Mouse (Mus musculus): ENCODE results near the gene Tmem8. TPM values are rescaled to one million over a fixed set of nuclear protein-coding genes. Genes with fewer than 3 reads are reported as not detected.
A peak's percentile ranks its signal among the peaks of the same experiment; 100 is the strongest.
"Not testable (repeated sequence)": the region's sequence is repeated elsewhere in the genome, so short reads cannot be mapped to it uniquely, and the experiment has no call there.

Tmem8 gene
- polyA plus RNA-seq, 1 experiment from 2014 or later, result 2.7 TPM

DNA sequence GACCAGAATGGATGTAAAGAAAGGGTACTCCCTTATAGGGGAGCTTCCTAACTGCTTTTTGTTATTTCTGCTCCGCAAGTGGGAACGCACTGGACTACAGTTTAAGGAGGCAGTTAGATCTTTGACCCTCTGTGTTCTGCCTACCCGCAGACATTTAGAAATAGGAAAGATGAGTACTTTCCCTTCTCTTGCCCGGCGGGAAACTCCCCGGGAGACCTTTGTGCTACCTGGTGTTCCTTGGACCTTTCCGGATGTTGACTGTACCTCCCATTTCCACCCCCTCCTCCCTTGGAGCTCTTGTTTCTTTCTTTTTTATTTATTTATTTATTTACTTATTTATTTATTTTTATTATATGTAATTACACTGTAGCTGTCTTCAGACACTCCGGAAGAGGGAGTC, 962 bp downstream of the Tmem8 start:
- Histone ChIP-seq H3K4me3 (peak overlapping the region; percentile 56), H3K9ac (no peak overlapping the region), H3K4me2 (peak overlapping the region; percentile 98; the same call in 1 of the 2 replicates), H3K4me1 (peaks cover 13% of the 10 kb centered on the region), H3K27ac (no peak overlapping the region), H3K36me3 (no peaks in the 10 kb centered on the region), H3K27me3 (peaks cover 95% of the 10 kb centered on the region), H3K9me3 (no peaks in the 10 kb centered on the region)
- 14% methylated on average over 8 of the region's 8 CpGs for WGBS
- no peak for ATAC-seq (ENCODE audit: insufficient number of reproducible peaks, low FRiP score, low TSS enrichment, low read depth)

DNA sequence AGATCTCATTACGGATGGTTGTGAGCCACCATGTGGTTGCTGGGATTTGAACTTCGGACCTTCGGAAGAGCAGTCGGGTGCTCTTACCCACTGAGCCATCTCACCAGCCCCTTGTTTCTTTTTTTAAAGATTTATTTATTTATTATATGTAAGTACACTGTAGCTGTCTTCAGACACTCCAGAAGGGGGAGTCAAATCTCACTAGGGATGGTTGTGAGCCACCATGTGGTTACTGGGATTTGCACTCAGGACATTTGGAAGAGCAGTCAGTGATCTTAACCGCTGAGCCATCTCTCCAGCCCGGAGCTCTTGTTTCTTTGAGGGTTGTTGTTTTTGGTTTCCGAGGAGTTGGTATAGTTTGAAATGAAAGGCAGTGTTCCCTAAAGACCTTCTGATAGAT, 1.4 kb downstream of the Tmem8 start:
- peaks cover 95% of the 10 kb centered on the region for H3K27me3 ChIP-seq
- H3K36me3 ChIP-seq; H3K9ac ChIP-seq; H3K4me2 ChIP-seq; H3K9me3 ChIP-seq; H3K27ac ChIP-seq; ATAC-seq (ENCODE audit: insufficient number of reproducible peaks, low FRiP score, low TSS enrichment, low read depth); H3K4me3 ChIP-seq: not testable (repeated sequence)
- 68% methylated on average over 7 of the region's 7 CpGs for WGBS
- peaks cover 13% of the 10 kb centered on the region for H3K4me1 ChIP-seq

DNA sequence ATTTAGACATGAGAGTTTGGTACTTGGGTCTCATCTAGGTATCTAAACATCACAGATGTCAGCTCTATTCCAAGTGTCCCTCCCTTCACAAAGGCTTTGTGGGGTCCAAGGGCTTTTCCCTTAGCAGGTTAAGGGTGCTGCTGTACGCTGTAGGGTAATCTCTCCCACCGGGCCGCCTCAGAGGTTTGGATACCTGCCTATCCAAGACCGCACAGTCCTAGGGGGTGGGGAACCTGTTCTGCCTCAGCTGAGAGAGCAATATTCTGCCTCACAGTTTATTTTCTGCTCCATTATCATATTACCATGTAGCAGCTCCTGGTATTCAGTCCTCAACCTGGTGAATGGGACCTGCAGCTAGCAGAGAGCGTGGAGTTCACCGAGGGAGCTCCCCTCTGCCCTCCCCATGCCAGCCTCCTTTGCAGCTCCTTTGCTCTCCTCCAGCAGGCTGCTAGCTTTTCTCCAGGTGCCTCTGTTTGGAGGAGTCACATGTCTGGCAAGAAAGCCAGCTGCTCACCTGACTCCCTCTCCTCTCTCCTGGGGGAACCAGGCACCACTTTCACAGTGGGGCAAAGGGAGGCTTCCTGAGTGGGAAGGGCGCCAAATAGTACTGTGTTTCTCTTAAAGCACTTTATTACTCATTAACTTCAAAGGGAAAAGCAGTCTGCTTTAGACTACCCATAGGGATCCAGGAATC, 2.3 kb downstream of the Tmem8 start:
- Histone ChIP-seq H3K9me3 (no peaks in the 10 kb centered on the region), H3K4me1 (peaks cover 18% of the 10 kb centered on the region), H3K4me3 (no peak overlapping the region), H3K9ac (no peak overlapping the region), H3K36me3 (no peaks in the 10 kb centered on the region), H3K27ac (no peak overlapping the region), H3K4me2 (no peak overlapping the region), H3K27me3 (peaks cover 91% of the 10 kb centered on the region)
- ATAC-seq (ENCODE audit: insufficient number of reproducible peaks, low FRiP score, low TSS enrichment, low read depth), result no peak
- 77% methylated on average over 7 of the region's 7 CpGs for WGBS

DNA sequence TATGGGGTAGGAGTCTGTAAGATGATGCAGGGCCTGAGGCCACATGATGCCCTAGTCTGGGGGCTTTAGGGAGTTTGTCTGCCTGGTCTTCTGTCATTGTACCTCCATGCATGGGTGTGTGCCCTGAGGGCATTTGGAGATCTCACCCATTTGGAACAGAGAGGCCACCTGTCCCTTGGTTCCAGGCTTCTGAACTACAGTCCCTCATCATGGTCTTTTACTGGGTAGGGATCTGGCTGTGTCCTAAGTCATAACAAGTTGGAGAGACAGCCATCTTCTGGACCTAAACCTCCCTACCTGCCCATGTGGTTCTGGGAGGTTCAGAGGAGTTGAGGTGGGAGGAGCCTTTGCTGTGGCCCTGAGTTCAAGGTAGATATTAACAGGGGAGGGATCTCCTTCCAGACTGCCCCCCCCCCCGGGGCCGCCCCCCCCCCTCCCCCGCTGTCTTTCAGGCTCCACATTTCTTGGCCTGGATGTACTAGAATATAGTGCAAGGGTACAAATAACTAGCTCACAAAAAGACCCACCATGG, 2.9 kb downstream of the Tmem8 start:
- Histone ChIP-seq H3K27me3 (peaks cover 85% of the 10 kb centered on the region), H3K36me3 (no peaks in the 10 kb centered on the region), H3K4me1 (peaks cover 18% of the 10 kb centered on the region), H3K27ac (no peak overlapping the region), H3K4me2 (no peak overlapping the region), H3K9me3 (no peaks in the 10 kb centered on the region), H3K9ac (no peak overlapping the region), H3K4me3 (no peak overlapping the region)
- WGBS, result 78% methylated on average over 3 of the region's 3 CpGs
- no peak for ATAC-seq (ENCODE audit: insufficient number of reproducible peaks, low FRiP score, low TSS enrichment, low read depth)

DNA sequence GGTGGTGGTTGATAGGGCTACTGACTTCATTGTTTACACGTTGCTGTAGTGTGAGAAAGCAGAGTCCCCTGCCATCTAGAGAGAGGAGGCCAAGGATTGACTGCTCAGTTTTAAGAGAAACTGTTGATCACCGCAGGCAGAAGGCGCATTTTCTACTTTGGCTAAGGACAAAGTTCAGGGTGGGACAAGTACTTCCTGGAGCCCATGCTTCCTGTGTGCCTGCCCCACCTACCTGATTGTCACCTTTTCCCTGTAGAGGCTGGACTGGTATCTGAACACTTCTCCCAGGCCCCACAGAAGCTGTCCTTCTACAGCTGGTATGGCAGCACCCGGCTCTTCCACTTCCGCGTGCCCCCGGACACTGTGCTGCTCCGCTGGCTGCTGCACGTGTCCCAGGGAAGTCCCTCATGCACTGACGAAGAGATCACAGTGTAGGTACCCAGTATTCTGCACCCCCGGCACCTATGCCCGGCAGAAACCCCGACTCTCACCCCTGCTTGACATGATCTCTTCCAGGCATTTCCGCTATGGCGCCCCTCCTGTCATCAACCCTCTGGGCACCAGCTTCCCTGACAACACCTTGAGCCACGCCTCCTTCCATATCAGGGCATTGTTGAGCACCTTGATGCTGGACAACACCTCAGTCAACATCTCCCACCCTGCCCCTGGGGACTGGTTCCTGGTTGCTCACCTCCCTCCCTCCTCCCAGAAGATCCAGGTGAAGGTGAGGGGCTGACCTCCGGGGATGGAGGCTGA, 3.6 kb downstream of the Tmem8 start:
- Histone ChIP-seq H3K4me3 (no peak overlapping the region), H3K9me3 (no peaks in the 10 kb centered on the region), H3K4me2 (no peak overlapping the region), H3K4me1 (peaks cover 18% of the 10 kb centered on the region), H3K9ac (no peak overlapping the region), H3K27ac (no peak overlapping the region), H3K36me3 (no peaks in the 10 kb centered on the region), H3K27me3 (peaks cover 78% of the 10 kb centered on the region)
- 82% methylated on average over 17 of the region's 17 CpGs for WGBS
- ATAC-seq (ENCODE audit: insufficient number of reproducible peaks, low FRiP score, low TSS enrichment, low read depth), result no peak

DNA sequence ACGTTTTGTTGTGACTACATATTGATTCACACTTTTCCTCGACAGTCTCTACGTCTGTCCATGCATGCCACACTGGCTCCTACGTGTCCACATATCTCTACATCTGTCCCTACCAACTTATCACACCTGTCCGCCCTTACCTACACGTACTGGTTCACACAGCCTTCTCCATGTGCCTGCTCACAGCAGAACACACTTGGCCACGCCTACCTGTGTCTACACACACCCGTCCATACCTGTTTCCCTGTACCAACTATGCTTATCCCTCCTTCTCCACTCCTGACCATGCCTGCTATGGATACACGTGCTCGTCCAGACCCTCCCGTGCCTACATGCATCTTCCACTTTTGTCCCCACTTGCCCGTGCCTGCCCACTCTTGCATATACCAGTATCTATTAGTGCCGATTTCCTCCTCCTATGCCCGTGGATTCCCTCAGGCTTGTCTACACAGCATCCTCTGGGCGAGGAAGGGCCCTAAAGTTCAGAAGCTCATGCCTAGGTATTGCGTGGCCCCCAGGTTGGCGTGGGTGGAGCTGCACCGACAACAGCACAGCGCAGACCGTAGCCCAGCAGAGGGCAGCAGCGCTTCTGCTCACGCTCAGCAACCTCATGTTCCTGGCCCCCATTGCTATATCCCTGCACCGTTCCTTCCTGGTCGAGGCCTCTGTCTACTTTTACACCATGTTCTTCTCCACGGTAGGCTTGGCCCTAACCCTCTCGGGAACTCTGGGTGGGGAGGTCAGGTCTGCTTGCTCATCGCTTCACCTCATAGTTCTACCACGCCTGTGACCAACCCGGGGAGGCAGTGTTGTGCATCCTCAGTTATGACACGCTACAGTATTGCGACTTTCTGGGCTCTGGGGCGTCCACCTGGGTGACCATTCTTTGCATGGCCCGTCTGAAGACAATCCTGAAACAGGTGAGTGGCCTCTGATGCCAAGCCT, 6.9 kb downstream of the Tmem8 start:
- Histone ChIP-seq H3K36me3 (peaks cover 1% of the 10 kb centered on the region; the same call in 1 of the 2 replicates), H3K4me1 (peaks cover 22% of the 10 kb centered on the region), H3K27me3 (peaks cover 44% of the 10 kb centered on the region), H3K4me2 (peak overlapping the region; percentile 20; the same call in 1 of the 2 replicates), H3K4me3 (no peak overlapping the region), H3K9me3 (no peaks in the 10 kb centered on the region), H3K9ac (no peak overlapping the region), H3K27ac (no peak overlapping the region)
- ATAC-seq (ENCODE audit: insufficient number of reproducible peaks, low FRiP score, low TSS enrichment, low read depth), result peak; percentile 31; the same call in 1 of the 2 replicates
- WGBS, result 41% methylated on average over 33 of the region's 33 CpGs

DNA sequence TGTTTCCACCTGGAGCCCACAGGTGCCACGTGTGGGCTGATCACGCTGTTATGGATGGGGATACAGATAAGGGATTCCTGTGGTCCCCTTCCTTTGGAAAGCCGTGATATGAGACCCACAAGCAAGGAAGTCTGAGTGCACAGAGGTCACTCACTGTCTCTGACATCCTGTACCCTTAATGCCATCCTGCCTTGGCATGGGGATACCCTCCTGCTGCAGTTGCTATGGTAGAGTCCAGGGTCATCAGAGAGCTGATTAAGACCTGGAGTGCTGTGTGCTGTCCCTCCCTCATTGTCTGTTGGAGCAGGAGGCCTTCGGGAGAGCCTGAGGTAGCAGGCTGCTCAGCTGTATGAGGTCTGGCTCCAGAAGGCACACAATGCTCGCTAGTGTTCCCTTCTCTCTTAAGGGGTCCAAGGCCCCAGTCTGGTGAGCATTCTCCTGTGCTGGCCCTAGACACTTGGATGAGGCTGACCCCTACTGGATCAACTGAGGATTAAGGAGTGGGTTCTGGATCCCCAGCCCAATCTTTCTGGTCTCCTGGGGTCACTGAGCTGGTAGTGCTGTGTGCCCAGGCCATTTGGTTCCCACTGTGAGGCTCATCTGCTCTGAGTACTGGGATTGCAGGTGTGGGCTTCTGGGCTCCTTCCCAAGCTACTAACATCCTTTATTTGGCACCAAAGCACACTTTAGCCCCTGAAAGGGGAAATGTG, 9.5 kb downstream of the Tmem8 start:
- H3K4me3 ChIP-seq, result no peak overlapping the region
- H3K27me3 ChIP-seq, result peaks cover 19% of the 10 kb centered on the region
- WGBS, result 56% methylated on average over 5 of the region's 5 CpGs
- H3K9ac ChIP-seq, result no peak overlapping the region
- H3K36me3 ChIP-seq, result peaks cover 25% of the 10 kb centered on the region
- ATAC-seq (ENCODE audit: insufficient number of reproducible peaks, low FRiP score, low TSS enrichment, low read depth), result no peak
- no peaks in the 10 kb centered on the region for H3K9me3 ChIP-seq
- no peak overlapping the region for H3K27ac ChIP-seq
- peaks cover 26% of the 10 kb centered on the region for H3K4me1 ChIP-seq
- no peak overlapping the region for H3K4me2 ChIP-seq

DNA sequence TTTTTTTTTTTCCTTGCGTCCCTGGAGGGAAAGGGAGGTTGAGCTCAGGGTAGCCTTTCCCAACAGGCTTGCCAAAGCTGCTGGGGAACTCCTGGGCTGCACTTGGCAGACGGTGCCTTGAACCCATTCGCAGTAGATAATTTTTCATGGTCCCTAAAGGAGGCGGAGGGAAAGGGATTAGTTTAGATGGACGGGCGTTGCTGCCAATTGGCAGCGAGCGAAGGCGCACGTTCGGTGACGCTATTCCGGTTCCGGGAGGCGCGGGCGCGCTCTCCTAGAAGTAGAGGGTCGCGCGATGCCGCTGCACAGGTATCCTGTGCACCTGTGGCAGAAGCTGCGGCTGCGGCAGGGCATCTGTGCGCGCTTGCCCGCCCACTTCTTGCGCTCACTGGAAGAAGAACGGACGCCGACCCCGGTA, 10.2 kb downstream of the Tmem8 start, which contains the start of gene Mrpl28:
TSS of gene Mrpl28 (plus strand) at position 234 of the 418 bp plus-strand sequence.
- peak within 1 kb of the TSS; percentile 96 for H3K4me3 ChIP-seq
- H3K27ac ChIP-seq, result peak within 1 kb of the TSS; percentile 47
- peak; percentile 84 for ATAC-seq (ENCODE audit: insufficient number of reproducible peaks, low FRiP score, low TSS enrichment, low read depth)
- H3K9ac ChIP-seq, result peak within 1 kb of the TSS; percentile 80
- peaks cover 13% of the 10 kb centered on the region for H3K27me3 ChIP-seq
- H3K9me3 ChIP-seq, result no peaks in the 10 kb centered on the region
- WGBS, result under 1% methylated on average over 32 of the region's 32 CpGs
- peaks cover 32% of the 10 kb centered on the region for H3K36me3 ChIP-seq
- peak within 1 kb of the TSS; percentile 79 for H3K4me2 ChIP-seq
- H3K4me1 ChIP-seq, result peaks cover 26% of the 10 kb centered on the region

DNA sequence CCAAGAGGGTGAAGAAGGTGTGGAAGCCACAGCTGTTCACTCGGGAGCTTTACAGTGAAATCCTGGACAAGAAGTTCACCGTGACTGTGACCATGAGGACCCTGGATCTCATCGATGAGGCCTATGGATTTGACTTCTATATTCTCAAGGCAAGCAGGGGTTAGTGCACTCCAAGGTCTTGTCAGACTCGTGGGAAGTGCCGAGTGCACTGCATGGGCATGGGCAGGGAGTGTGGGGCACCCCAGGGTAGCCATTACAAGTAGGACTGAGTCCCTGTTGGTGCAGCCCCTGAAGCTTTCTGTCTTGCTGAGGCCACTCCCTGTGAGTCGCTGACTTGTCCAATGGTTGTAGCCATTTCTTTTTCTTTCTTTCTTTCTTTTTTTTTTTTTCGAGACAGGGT, 11.5 kb downstream of the Tmem8 start:
- Histone ChIP-seq H3K9me3 (no peaks in the 10 kb centered on the region), H3K27ac (no peak overlapping the region), H3K4me2 (peak overlapping the region; percentile 79), H3K27me3 (peaks cover under 1% of the 10 kb centered on the region; the same call in 1 of the 2 replicates), H3K4me3 (peak overlapping the region; percentile 96), H3K4me1 (peaks cover 26% of the 10 kb centered on the region), H3K9ac (peak overlapping the region; percentile 80; the same call in 1 of the 2 replicates), H3K36me3 (peaks cover 45% of the 10 kb centered on the region)
- 83% methylated on average over 7 of the region's 7 CpGs for WGBS
- no peak for ATAC-seq (ENCODE audit: insufficient number of reproducible peaks, low FRiP score, low TSS enrichment, low read depth)

DNA sequence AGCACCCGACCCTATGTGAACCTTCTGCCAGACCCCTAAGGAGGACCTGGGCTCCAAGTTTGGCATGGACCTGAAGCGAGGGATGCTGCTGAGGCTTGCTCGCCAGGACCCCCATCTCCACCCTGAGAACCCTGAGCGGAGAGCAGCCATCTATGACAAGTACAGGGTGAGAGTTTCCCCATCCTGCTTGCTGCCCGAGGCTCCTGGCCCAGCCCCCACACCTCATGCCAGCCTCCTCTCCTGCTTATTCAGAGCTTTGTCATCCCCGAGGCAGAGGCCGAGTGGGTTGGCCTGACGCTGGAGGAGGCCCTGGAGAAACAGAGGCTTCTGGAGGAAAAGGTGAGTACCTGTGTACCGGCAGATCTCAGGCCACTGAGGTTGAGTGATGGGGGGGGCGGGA, 12.1 kb downstream of the Tmem8 start:
- ATAC-seq (ENCODE audit: insufficient number of reproducible peaks, low FRiP score, low TSS enrichment, low read depth), result no peak
- Histone ChIP-seq H3K4me2 (no peak overlapping the region), H3K9me3 (no peaks in the 10 kb centered on the region), H3K4me1 (peaks cover 22% of the 10 kb centered on the region), H3K27me3 (no peaks in the 10 kb centered on the region), H3K4me3 (no peak overlapping the region), H3K36me3 (peaks cover 51% of the 10 kb centered on the region), H3K9ac (no peak overlapping the region), H3K27ac (no peak overlapping the region)
- 88% methylated on average over 10 of the region's 10 CpGs for WGBS

All from limb, embryonic 15.5 days (tissue).